8 mouse cellular contexts compared by ENCODE assay signal in the genomic region with DNA sequence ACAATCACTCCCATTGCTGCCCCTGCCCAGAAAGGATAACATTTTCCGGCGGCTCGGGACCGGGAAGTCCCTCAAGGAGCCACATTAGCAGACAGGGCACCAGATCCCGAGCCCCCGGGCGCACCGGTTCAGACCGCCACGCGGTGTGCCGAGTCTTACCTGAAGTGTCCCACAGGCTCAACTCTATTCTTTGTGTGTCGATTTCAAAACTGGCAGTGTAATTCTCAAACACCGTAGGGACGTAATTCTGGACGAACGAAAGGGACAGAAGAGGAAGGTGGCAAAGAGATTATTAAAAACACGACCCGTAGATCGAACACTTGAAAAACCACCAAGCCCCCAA. TPM values are rescaled to one million over a fixed set of nuclear protein-coding genes. Genes with fewer than 3 reads are reported as not detected.
DNase-seq lines count a peak whose midpoint lies in the region; ATAC-seq and TF ChIP-seq lines count a peak whose summit lies in the region.

No protein-coding gene starts in this region.

- peak overlapping the region; percentile 96 for H3K27ac ChIP-seq in heart, embryonic 16.5 days (ENCODE audit: low read length)
- H3K27ac ChIP-seq in ES-Bruce4 (ENCODE audit: insufficient read depth, low read length), result no peak overlapping the region
- peak overlapping the region; percentile 92 for H3K27ac ChIP-seq in forebrain, embryonic 15.5 days (replicated peaks)
- peak overlapping the region; percentile 90 for H3K27ac ChIP-seq in liver, postnatal 0 days (ENCODE audit: low read depth)

- H3K4me3 ChIP-seq in heart, embryonic 16.5 days (ENCODE audit: low read length), result peak overlapping the region; percentile 63
- peak overlapping the region; percentile 64 for H3K4me3 ChIP-seq in ES-Bruce4 (ENCODE audit: low read depth, low read length)
- H3K4me3 ChIP-seq in forebrain, embryonic 15.5 days, result peak overlapping the region; percentile 85
- peak overlapping the region; percentile 71 for H3K4me3 ChIP-seq in liver, postnatal 0 days (ENCODE audit: low read depth, low read length)

- no peak for TF ChIP-seq POLR2A in ES-Bruce4 (IDR thresholded peaks at IDR 0.05; ENCODE audit: insufficient read depth, low read length)

- DNase-seq in heart, postnatal 36 days, result no peak
- no peak for DNase-seq in liver, postnatal 0 days
- no peak for DNase-seq in cerebellum, adult 9-10 months
- no peak for DNase-seq in natural killer cell, adult 2 months (ENCODE audit: low spot score in 2 of 2)

- peak overlapping the region; percentile 86 for H3K9ac ChIP-seq in heart, embryonic 16.5 days (ENCODE audit: low read length)
- H3K9ac ChIP-seq in ES-Bruce4 (ENCODE audit: low read depth, poor library complexity, severe bottlenecking), result peak overlapping the region; percentile 86
- H3K9ac ChIP-seq in forebrain, embryonic 15.5 days (replicated peaks), result peak overlapping the region; percentile 94
- peak overlapping the region; percentile 79 for H3K9ac ChIP-seq in liver, postnatal 0 days (replicated peaks)

- intact Hi-C loops in heart, postnatal 36 days (cut with DNase I), result loop anchor here (2.0 to 10.0 kb wide), 7 partner anchors 353 to 841 kb away; no protein-coding TSS in a partner anchor

- H3K4me2 ChIP-seq in heart, embryonic 16.5 days (ENCODE audit: low read depth, low read length), result peak overlapping the region; percentile 76
- peak overlapping the region; percentile 62 for H3K4me2 ChIP-seq in forebrain, embryonic 15.5 days (replicated peaks)
- H3K4me2 ChIP-seq in liver, postnatal 0 days (ENCODE audit: low read depth, low read length), result peak overlapping the region; percentile 75

- H3K4me1 ChIP-seq in heart, embryonic 16.5 days (ENCODE audit: control insufficient read depth, insufficient read depth, low read length), result peaks cover 27% of the 10 kb centered on the region
- H3K4me1 ChIP-seq in ES-Bruce4 (ENCODE audit: control insufficient read depth, insufficient read depth, low read length), result no peaks in the 10 kb centered on the region
- peaks cover 28% of the 10 kb centered on the region for H3K4me1 ChIP-seq in forebrain, embryonic 15.5 days
- H3K4me1 ChIP-seq in liver, postnatal 0 days (ENCODE audit: insufficient read depth), result peaks cover 10% of the 10 kb centered on the region; the same call in 1 of the 2 replicates

- H3K27me3 ChIP-seq in heart, embryonic 16.5 days (ENCODE audit: control insufficient read depth, insufficient read depth, low read length), result no peaks in the 10 kb centered on the region; the same call in 1 of the 2 replicates
- H3K27me3 ChIP-seq in ES-Bruce4 (ENCODE audit: control insufficient read depth, insufficient read depth, low read length, poor library complexity, severe bottlenecking), result no peaks in the 10 kb centered on the region
- H3K27me3 ChIP-seq in forebrain, embryonic 15.5 days, result no peaks in the 10 kb centered on the region
- H3K27me3 ChIP-seq in liver, postnatal 0 days (ENCODE audit: insufficient read depth, low read length), result 0 out of 2 replicates have a peak, but pooled peaks cover 4% of the 10 kb centered on the region

- no peak for TF ChIP-seq CTCF in ES-Bruce4 (IDR thresholded peaks at IDR 0.05; ENCODE audit: low read depth, low read length)
- TF ChIP-seq CTCF in liver, postnatal 0 days (IDR thresholded peaks at IDR 0.05; ENCODE audit: low read depth), result no peak

- under 1% methylated on average over 20 of the region's 20 CpGs for WGBS in heart, embryonic 16.5 days
- under 1% methylated on average over 20 of the region's 20 CpGs for WGBS in forebrain, embryonic 15.5 days
- WGBS in liver, postnatal 0 days (ENCODE audit: insufficient replicate concordance), result under 1% methylated on average over 20 of the region's 20 CpGs

- no peaks in the 10 kb centered on the region; the same call in 1 of the 2 replicates for H3K36me3 ChIP-seq in heart, embryonic 16.5 days (ENCODE audit: control insufficient read depth, insufficient read depth)
- H3K36me3 ChIP-seq in ES-Bruce4 (ENCODE audit: control insufficient read depth, insufficient read depth, low read length, poor library complexity, severe bottlenecking), result no peaks in the 10 kb centered on the region
- no peaks in the 10 kb centered on the region for H3K36me3 ChIP-seq in forebrain, embryonic 15.5 days
- H3K36me3 ChIP-seq in liver, postnatal 0 days (replicated peaks; ENCODE audit: insufficient read depth, low read length), result no peaks in the 10 kb centered on the region

- H3K9me3 ChIP-seq in heart, embryonic 16.5 days (replicated peaks; ENCODE audit: control insufficient read depth, low read length), result no peaks in the 10 kb centered on the region
- H3K9me3 ChIP-seq in ES-Bruce4 (replicated peaks; ENCODE audit: control insufficient read depth, insufficient read depth, low read length, poor library complexity, severe bottlenecking), result no peaks in the 10 kb centered on the region
- no peaks in the 10 kb centered on the region for H3K9me3 ChIP-seq in forebrain, embryonic 15.5 days
- H3K9me3 ChIP-seq in liver, postnatal 0 days (ENCODE audit: low read length), result no peaks in the 10 kb centered on the region

- no peak for TF ChIP-seq EP300 in ES-Bruce4 (IDR thresholded peaks at IDR 0.05; ENCODE audit: insufficient read depth, low read depth, low read length)
- no peak for TF ChIP-seq EP300 in liver, postnatal 0 days (IDR thresholded peaks at IDR 0.05; ENCODE audit: low read depth)

- ATAC-seq in heart, embryonic 16.5 days (replicated peaks; ENCODE audit: extremely low read depth, insufficient read depth, low FRiP score), result no peak
- peak; percentile 21 for ATAC-seq in forebrain, embryonic 15.5 days (replicated peaks)
- peak; percentile 40 for ATAC-seq in liver, postnatal 0 days
- no peak for ATAC-seq in activated CD4-positive, CD25-positive, alpha-beta regulatory T cell, adult 4 months

RNA-seq across cellular contexts. Expression of gene Rnd3, which starts 0.9 kb away (rescaled TPM):
- polyA plus RNA-seq in heart, embryonic 16.5 days (2015; fragmentation: Nextera tagmentation; extraction: Ambion mirVana), result 27.3 and 31.5 TPM in 2 replicates
- total RNA-seq in heart, postnatal 36 days (2021), result 10 to 100 TPM; 15.3 to 18.9 TPM
- polyA plus RNA-seq in ES-Bruce4 (2011; ENCODE audit: insufficient read depth, insufficient read length, low read depth, missing spikeins), result 64.0 and 69.9 TPM in 2 replicates
- polyA plus RNA-seq in forebrain, embryonic 15.5 days (2015; fragmentation: Nextera tagmentation; extraction: Ambion mirVana), result 142 and 151 TPM in 2 replicates
- 12.1 and 13.6 TPM in 2 replicates for polyA plus RNA-seq in liver, postnatal 0 days (2015; fragmentation: Nextera tagmentation; extraction: Ambion mirVana)
- polyA plus RNA-seq in activated CD4-positive, CD25-positive, alpha-beta regulatory T cell, adult 4 months (2017; shearing (Covaris generic)), result under 1 TPM in 1 of 2 experiments, not detected in 1; 0.17 TPM

Comparison
In these comparisons a context has a peak if more than half of its experiments do, and no peak if none do; other contexts are left out.
1. ATAC-seq: peak in forebrain, embryonic 15.5 days (single experiment) and liver, postnatal 0 days (single experiment); none in heart, embryonic 16.5 days (single experiment) and activated CD4-positive, CD25-positive, alpha-beta regulatory T cell, adult 4 months (single experiment).
2. RNA of gene Rnd3, which starts 0.9 kb away (polyA plus RNA-seq): 142 to 151 TPM in forebrain, embryonic 15.5 days, 64.0 to 69.9 TPM in ES-Bruce4, 27.3 to 31.5 TPM in heart, embryonic 16.5 days and 12.1 to 13.6 TPM in liver, postnatal 0 days; 0.17 TPM in activated CD4-positive, CD25-positive, alpha-beta regulatory T cell, adult 4 months; every median in the first group is over 10 times any median in the second.
3. Peak in every context shown above with its lines, with median percentiles within 50 percentile points of each other: H3K4me2 ChIP-seq, H3K4me3 ChIP-seq and H3K9ac ChIP-seq.